Mouse (Mus musculus) embryonic fibroblast, embryonic 13.5 days (primary cell): ENCODE data around the gene Ube2t.

Source experiments
- CTCF ChIP-seq: IDR thresholded peaks from 2 replicates; pipeline ENCODE4 v1.5.1; 2011; ENCODE audit warnings: mild to moderate bottlenecking, control low read depth, low read length, moderate library complexity, borderline replicate concordance; ENCODE audit not compliant: insufficient read depth
- POLR2A ChIP-seq: IDR thresholded peaks from 2 replicates; pipeline ENCODE4 v1.6.1; 2011; ENCODE audit warnings: low read depth, mild to moderate bottlenecking, control low read depth, low read length, moderate library complexity

GRCm38 (mm10) chr1:135009833-135010232 is 47.5 kb downstream of the Ube2t start:
- TF ChIP-seq CTCF: no peak
- TF ChIP-seq POLR2A: no peak
